Mouse (Mus musculus) spleen, adult 12 weeks (tissue): ENCODE results near the gene 4930412O13Rik.
A peak's percentile ranks its signal among the peaks of the same experiment; 100 is the strongest.

ENCODE experiments used
- DNase-seq: peaks from one replicate; pipeline ENCODE4 v3.0.0; 2022; ENCODE audit warnings: low spot score

4930412O13Rik gene

DNA sequence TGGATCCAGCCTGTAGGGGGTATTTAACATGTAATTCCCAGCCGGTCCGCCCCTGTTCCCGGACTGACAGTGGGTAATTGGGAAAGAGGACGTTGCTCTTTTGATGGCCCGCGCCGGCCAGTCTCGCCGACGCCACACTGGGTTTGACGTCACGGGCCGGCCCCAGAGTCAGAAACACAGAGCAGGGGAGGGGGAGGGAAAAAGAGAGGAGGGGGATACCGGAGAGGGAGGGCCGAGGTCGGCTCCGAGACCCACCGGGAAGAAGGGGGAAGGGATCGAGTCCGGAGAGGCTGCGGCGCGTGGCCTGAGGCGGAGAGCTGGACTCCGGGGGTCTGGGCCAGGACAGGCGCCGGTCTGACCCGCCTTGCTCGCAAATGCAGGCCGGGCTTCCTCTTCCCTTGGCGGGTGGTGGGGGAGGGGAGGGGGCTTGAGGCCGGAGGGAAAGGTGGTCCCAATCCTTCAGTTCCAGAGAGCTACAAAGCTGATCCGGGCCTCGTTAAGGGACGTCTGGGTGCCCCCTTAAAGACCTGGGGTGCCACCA, at the start of gene 4930412O13Rik:
Gene 4930412O13Rik, plus strand, starts transcription at position 202 of the 541 bp plus-strand sequence.
- no peak for DNase-seq

- no peak for DNase-seq
These were observed 47.3 kb upstream of the 4930412O13Rik start for GRCm38 (mm10) chr2:9833712-9834111.

- DNase-seq: no peak
These were observed 45.9 kb upstream of the 4930412O13Rik start for GRCm38 (mm10) chr2:9835195-9835594.

- DNase-seq: no peak
These were observed 28.0 kb upstream of the 4930412O13Rik start for GRCm38 (mm10) chr2:9852851-9853576.

DNA sequence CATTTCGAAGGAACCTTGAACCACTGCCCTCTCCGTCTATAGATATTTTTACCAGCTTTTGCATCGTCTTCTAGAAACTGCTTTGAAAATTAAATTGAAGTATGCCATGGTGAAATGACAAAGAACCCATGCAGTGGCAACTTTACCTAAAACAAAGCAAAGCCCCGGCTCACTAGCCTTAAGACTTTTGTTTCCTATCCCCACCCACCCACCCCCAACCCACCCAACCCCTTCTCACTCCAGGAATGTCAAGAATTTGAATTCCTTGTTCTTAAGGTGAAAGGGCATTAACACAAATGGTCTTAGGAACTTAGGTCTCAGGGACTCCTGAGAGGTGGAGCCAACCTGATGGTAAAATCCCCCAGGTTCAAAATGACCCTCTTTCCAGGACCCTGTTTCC, 25.2 kb upstream of the 4930412O13Rik start:
- DNase-seq: no peak

DNA sequence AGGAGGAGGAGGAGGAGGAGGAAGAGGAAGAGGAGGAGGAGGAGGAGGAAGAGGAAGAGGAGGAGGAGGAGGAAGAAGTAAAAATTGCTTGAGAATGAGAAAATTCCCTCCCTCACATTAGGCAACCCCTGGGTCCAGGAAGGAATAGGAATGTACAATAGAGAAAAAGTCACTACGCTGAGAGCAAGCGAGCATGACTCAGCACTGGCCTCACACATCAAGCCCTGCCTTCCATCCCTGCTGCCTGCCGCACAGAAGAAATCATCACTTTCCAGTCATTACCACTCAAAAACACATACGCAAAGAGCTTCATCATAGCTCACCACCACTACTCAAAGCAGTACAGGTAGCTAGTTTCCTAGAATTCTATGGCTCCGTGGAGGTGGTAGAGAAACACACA, 20.4 kb upstream of the 4930412O13Rik start:
- DNase-seq: no peak

- no peak for DNase-seq
These were observed 13.8 kb upstream of the 4930412O13Rik start for GRCm38 (mm10) chr2:9867092-9867825.

DNA sequence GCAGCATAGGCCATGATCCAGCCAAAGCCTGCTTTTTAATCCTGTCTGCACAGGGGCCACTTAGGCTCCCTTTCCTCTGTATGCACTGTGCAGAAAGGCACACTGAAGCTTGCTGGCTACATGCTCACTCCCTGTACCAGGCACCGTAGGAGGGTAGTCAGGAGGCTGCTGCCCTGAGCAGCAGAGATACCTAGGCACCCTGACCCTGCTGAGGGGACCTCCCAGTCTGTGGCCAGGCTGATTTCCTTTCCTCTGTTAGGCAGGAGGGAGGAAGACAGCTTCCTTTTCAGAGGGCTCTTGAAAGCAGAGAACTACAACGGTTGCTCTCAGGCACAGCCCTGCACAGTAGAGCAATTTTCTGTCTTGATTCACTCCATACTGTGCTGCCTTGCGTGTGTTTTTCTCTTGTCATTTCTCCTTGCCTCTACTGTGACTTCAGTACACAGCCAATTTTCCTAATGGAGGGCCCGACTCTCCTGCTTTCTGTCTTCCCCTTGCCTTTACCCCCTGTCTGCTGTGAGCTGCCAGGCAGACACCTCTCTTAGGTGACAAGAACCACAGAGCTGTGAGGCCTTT, 9.8 kb upstream of the 4930412O13Rik start:
- DNase-seq: no peak

DNA sequence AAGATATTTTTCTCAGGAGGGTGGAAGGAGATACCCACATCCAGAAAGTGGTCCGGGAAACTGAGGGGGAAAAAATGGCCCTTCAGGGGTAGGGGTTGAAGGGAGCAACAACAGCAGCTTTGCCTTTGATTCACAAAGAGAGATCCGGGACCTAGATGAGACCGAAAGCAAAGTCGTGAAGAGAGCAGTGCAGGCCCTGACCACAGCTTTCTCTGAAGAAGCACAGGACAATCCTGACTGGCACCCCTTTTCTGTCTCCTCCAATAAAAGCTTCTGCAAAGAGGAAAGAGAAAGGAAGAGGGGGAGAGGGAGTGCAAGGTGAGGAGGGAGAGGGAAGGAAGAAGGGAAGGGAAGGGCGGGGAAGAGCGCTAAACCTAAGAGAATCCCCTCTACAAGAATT, 9.3 kb upstream of the 4930412O13Rik start:
- no peak for DNase-seq

GRCm38 (mm10) chr2:9872682-9873081, 8.4 kb upstream of the 4930412O13Rik start:
- no peak for DNase-seq

GRCm38 (mm10) chr2:9873757-9874156, 7.3 kb upstream of the 4930412O13Rik start:
- no peak for DNase-seq

GRCm38 (mm10) chr2:9874467-9875219, 6.4 kb upstream of the 4930412O13Rik start:
- no peak for DNase-seq

GRCm38 (mm10) chr2:9875220-9875619, 5.8 kb upstream of the 4930412O13Rik start:
- no peak for DNase-seq

- no peak for DNase-seq
These were observed 5.2 kb upstream of the 4930412O13Rik start for GRCm38 (mm10) chr2:9875676-9876357.

GRCm38 (mm10) chr2:9876621-9877325, 4.3 kb upstream of the 4930412O13Rik start:
- DNase-seq: no peak

DNA sequence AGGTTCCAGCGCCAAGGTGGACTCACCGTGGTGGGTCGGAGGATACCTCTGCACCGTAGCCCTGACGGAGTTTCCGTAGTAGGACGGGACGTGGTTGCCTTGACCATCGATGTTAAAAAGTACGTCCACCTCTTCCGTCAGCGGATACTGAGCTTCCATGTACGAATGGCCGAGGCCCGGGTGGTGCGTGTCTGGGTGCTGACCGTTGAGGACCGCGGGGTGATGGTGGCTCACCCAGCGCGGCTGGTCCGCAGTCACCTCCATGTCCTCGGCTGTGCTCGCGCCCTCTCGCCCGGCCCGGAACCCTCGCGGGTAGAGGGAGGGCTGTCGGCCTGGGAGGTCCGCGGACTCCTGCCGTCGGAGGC, 3.7 kb upstream of the 4930412O13Rik start:
- DNase-seq: no peak

- DNase-seq: no peak
These were observed 3.0 kb upstream of the 4930412O13Rik start for GRCm38 (mm10) chr2:9877966-9878563.

DNA sequence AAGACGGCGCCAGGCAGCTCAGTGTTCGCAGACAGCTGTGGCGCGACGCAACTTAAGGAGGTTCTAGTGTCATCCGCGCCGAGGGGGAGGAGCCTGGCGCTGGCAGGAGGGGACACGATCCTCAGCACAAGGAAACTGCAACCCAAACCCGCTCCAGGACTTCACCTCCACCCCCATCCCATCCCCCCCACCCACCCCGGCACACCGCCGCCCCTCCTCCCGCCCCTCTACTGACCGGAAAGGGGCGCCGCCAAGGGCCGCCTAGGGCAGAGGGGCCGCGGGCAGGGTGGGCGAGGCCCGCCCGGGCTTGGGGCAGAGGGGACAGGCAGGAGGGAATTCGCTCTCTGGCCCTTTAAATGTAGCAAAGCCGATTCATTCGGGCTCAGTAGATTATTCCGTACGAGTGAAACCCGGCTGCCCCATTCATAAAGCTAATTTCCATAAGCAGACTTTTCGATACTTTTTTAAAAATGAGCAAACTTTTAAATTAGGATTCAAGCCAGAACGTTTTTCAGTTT, 2.4 kb upstream of the 4930412O13Rik start:
- DNase-seq: no peak

- DNase-seq: no peak
These were observed 2.0 kb upstream of the 4930412O13Rik start for GRCm38 (mm10) chr2:9879092-9879491.

DNA sequence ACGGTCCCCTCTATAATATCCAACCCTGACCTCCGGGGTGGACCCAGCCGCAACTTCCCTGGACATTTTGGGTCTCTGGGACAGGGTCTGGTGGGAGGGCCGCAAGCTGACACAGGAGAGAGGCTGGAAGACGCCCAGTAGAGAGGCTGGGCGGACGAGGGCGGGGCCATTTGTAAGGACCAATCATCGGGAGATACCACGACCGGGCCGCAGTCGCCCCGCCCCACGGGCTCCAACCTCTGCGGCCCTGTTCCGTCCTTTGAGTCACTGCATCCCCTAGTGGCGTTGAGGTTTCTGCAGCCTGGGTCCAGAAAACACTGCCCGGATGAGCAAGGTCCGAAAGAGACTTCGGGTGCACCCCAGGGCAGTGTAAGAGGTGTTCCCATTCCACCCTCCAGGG, 1.6 kb upstream of the 4930412O13Rik start:
- DNase-seq: peak; percentile 69
